Mouse (Mus musculus): ENCODE results near the gene 1700013F07Rik.

DNA sequence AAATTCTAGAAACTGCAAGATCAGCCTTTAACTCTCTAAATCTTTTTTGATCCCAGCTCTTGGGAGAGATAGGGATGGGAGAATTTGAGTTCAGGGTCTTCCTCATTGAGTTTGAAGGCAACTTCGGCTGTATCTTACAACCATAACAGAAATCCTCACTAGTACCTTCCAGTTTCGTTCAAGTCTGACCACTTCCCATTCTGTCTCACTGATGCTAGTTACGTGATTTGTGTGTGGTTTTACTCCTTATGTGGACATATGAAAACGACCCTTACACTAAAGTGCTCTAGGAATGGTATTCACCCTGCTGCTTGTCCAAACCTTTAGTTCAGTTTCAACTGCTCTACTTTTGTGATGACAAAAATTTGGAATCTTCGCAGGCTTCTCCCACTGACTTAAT, 40.1 kb downstream of the 1700013F07Rik start:
- TF ChIP-seq CTCF (conservative IDR thresholded peaks at IDR 0.05; ENCODE audit: low read length) (no peak), NANOG (IDR thresholded peaks at IDR 0.05; ENCODE audit: borderline replicate concordance, low read length) (no peak), POU5F1 (IDR thresholded peaks at IDR 0.05; ENCODE audit: borderline replicate concordance, low read length) (no peak)

All from E14TG2a.4 (cell line).